Mouse (Mus musculus): Measurements from ENCODE around the gene Celsr1.

DNA sequence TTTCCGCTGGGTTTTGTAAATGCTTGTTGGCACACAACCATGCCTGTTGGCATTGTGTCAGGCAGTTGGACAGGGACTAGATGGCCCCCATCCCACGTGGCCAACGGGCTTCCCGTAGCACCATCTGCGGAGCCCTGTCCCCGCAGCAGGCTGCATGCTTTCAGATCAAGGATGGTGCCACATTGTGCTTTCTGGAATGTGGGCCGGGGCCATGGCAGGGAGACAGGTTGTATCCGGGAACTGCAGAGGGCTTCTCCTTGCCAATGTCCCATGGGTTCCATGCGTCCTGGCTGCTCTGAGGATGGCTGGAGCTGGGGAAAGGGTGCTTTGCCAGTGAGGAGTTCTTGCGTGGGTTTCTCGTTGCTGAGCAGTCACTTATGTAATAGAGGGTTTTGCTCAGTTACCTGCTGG lies 49.0 kb upstream of the Celsr1 start:
- TF ChIP-seq CTCF (IDR thresholded peaks at IDR 0.05; ENCODE audit: extremely low read depth, insufficient read length, insufficient replicate concordance, low read depth, low read length) (no peak), POLR2A (IDR thresholded peaks at IDR 0.05; ENCODE audit: low read depth, low read length) (no peak)
